9 mouse cellular contexts compared by ENCODE assay signal in genomic region chr2:119970571-119970970, GRCm38 (mm10). TPM values are rescaled to one million over a fixed set of nuclear protein-coding genes. Genes with fewer than 3 reads are reported as not detected.
DNase-seq lines count a peak whose midpoint lies in the region; ATAC-seq lines count a peak whose summit lies in the region.
"Had no signal": no experiment of that assay in that cellular context is flagged by ENCODE, and none has a peak within 500 bp of the region (broad histone marks: within the 10 kb centered on the region; RNA-seq: fewer than 3 reads in every experiment).

No protein-coding gene starts in this region.

- no peak overlapping the region for H3K27ac ChIP-seq in heart, embryonic 10.5 days
- no peak overlapping the region for H3K27ac ChIP-seq in forebrain, embryonic 12.5 days
- H3K27ac ChIP-seq: lung, embryonic 15.5 days had no signal

- H3K9ac ChIP-seq in forebrain, embryonic 12.5 days = no peak overlapping the region
- H3K9ac ChIP-seq: lung, embryonic 15.5 days had no signal

- no peak overlapping the region for H3K4me3 ChIP-seq in heart, embryonic 10.5 days
- no peak overlapping the region for H3K4me3 ChIP-seq in forebrain, embryonic 12.5 days (replicated peaks)
- H3K4me3 ChIP-seq: lung, embryonic 15.5 days had no signal

- no peak for ATAC-seq in forebrain, embryonic 12.5 days (ENCODE audit: low FRiP score)

- peaks cover 9% of the 10 kb centered on the region for H3K36me3 ChIP-seq in heart, embryonic 10.5 days
- no peaks in the 10 kb centered on the region for H3K36me3 ChIP-seq in forebrain, embryonic 12.5 days (replicated peaks)

- H3K9me3 ChIP-seq in heart, embryonic 10.5 days = no peaks in the 10 kb centered on the region
- no peaks in the 10 kb centered on the region for H3K9me3 ChIP-seq in forebrain, embryonic 12.5 days
- H3K9me3 ChIP-seq: lung, embryonic 15.5 days had no signal

- peak; percentile 61 for DNase-seq in heart, adult 8-10 months (ENCODE audit: low spot score)
- DNase-seq in heart, embryonic 10.5 days (ENCODE audit: low spot score) = no peak
- peak; percentile 41 for DNase-seq in urinary bladder, postnatal 25 days (ENCODE audit: low spot score)
- DNase-seq in urinary bladder, postnatal 10 days (ENCODE audit: low spot score) = no peak
- DNase-seq in cerebellum, postnatal 10 days = peak; percentile 69 to 82
- peak; percentile 85 for DNase-seq in induced T-regulatory cell, adult 2 months (ENCODE audit: low read depth)
- peak; percentile 48 for DNase-seq in mesoderm, embryonic 11.5 days (ENCODE audit: low read depth, low spot score)

- H3K4me2 ChIP-seq in forebrain, embryonic 12.5 days = no peak overlapping the region
- H3K4me2 ChIP-seq: lung, embryonic 15.5 days had no signal

- peaks cover 7% of the 10 kb centered on the region for H3K4me1 ChIP-seq in heart, embryonic 10.5 days
- peaks cover 18% of the 10 kb centered on the region for H3K4me1 ChIP-seq in forebrain, embryonic 12.5 days

- 50% methylated on average over 9 of the region's 9 CpGs for whole genome bisulfite sequencing in heart, embryonic 10.5 days
- 57% methylated on average over 9 of the region's 9 CpGs for WGBS in forebrain, embryonic 12.5 days

- no peaks in the 10 kb centered on the region for H3K27me3 ChIP-seq in heart, embryonic 10.5 days (ENCODE audit: insufficient read depth, poor library complexity, severe bottlenecking)
- no peaks in the 10 kb centered on the region for H3K27me3 ChIP-seq in forebrain, embryonic 12.5 days
- H3K27me3 ChIP-seq: lung, embryonic 15.5 days had no signal

RNA-seq across cellular contexts. Expression of gene Mapkbp1, which starts 1.9 kb away (rescaled TPM):
- total RNA-seq in heart, adult 8-10 months (2022) = 1 to 10 TPM; 6.9 to 8.5 (median 8.3) TPM
- 1.8 and 2.8 TPM in 2 replicates for polyA plus RNA-seq in heart, embryonic 10.5 days (2016; fragmentation: Nextera tagmentation; extraction: Ambion mirVana)
- 4.6 and 5.3 TPM in 2 replicates for polyA plus RNA-seq in forebrain, embryonic 12.5 days (2016; fragmentation: Nextera tagmentation; extraction: Ambion mirVana)

RNA-seq across cellular contexts. Expression of gene Jmjd7, which starts 56.7 kb away (rescaled TPM):
- 1 to 10 TPM; 6.6 to 8.6 (median 7.2) TPM for total RNA-seq in heart, adult 8-10 months (2022)
- polyA plus RNA-seq in heart, embryonic 10.5 days (2016; fragmentation: Nextera tagmentation; extraction: Ambion mirVana) = 16.8 and 17.6 TPM in 2 replicates
- 19.3 and 20.2 TPM in 2 replicates for polyA plus RNA-seq in forebrain, embryonic 12.5 days (2016; fragmentation: Nextera tagmentation; extraction: Ambion mirVana)

RNA-seq across cellular contexts. Expression of gene Gm28042, which starts 56.7 kb away (rescaled TPM):
- under 1 TPM; 0.16 to 0.59 (median 0.21) TPM for total RNA-seq in heart, adult 8-10 months (2022)
- 2.6 and 5.5 TPM in 2 replicates for polyA plus RNA-seq in heart, embryonic 10.5 days (2016; fragmentation: Nextera tagmentation; extraction: Ambion mirVana)
- polyA plus RNA-seq in forebrain, embryonic 12.5 days (2016; fragmentation: Nextera tagmentation; extraction: Ambion mirVana) = 6.9 and 7.3 TPM in 2 replicates

Comparison
In these comparisons a context has a peak if more than half of its experiments do, and no peak if none do; other contexts are left out.
1. DNase-seq: peak in heart, adult 8-10 months (single experiment), urinary bladder, postnatal 25 days (single experiment), cerebellum, postnatal 10 days (2 of 2), induced T-regulatory cell, adult 2 months (single experiment) and mesoderm, embryonic 11.5 days (single experiment); none in heart, embryonic 10.5 days (single experiment) and urinary bladder, postnatal 10 days (single experiment).